Mouse (Mus musculus) E14TG2a.4 (cell line): Measurements from ENCODE around the gene Tmem160.

Experiments used
- CTCF ChIP-seq: conservative IDR thresholded peaks from 2 replicates; pipeline ENCODE4 v1.5.1; 2014; ENCODE audit warnings: low read length
- NANOG ChIP-seq: IDR thresholded peaks from 2 replicates; pipeline ENCODE4 v1.6.1; 2014; ENCODE audit warnings: borderline replicate concordance, low read length, mixed read lengths
- POU5F1 ChIP-seq: IDR thresholded peaks from 2 replicates; pipeline ENCODE4 v1.6.1; 2014; ENCODE audit warnings: low read length, borderline replicate concordance

GRCm38 (mm10) chr7:16404315-16405072, 48.1 kb upstream of the Tmem160 start:
- no peak for TF ChIP-seq CTCF
- TF ChIP-seq NANOG = no peak
- TF ChIP-seq POU5F1 = no peak
